Mouse (Mus musculus) heart, embryonic 13.5 days (tissue): ENCODE results near the gene Myom3. TPM values are rescaled to one million over a fixed set of nuclear protein-coding genes. Genes with fewer than 3 reads are reported as not detected.

Source experiments
- ATAC-seq: fragments of 200-750 bp; cut with Nextera tagmentation; 2 replicates; pipeline ENCODE4 v1.8.0; 2017; ENCODE audit warnings: moderate TSS enrichment; ENCODE audit not compliant: insufficient number of reproducible peaks, low FRiP score, low TSS enrichment; ENCODE audit errors: extremely low read depth
- H3K27ac ChIP-seq: fragments of 300-500 bp; sonication (generic); replicated peaks from 2 replicates; pipeline ENCODE4 v1.5.1; 2015; ENCODE audit warnings: moderate library complexity, mild to moderate bottlenecking, inconsistent platforms
- H3K27me3 ChIP-seq: fragments of 300-500 bp; sonication (generic); replicated peaks from 2 replicates; pipeline ENCODE4 v1.6.1; 2015; ENCODE audit warnings: mild to moderate bottlenecking, inconsistent platforms
- H3K36me3 ChIP-seq: fragments of 300-500 bp; sonication (generic); 2 replicates; pipeline ENCODE4 v1.6.1; 2015; ENCODE audit warnings: mild to moderate bottlenecking, inconsistent platforms
- H3K4me1 ChIP-seq: fragments of 300-500 bp; sonication (generic); 2 replicates; pipeline ENCODE4 v1.6.1; 2015; ENCODE audit warnings: inconsistent platforms
- H3K4me2 ChIP-seq: fragments of 300-500 bp; sonication (generic); 2 replicates; pipeline ENCODE4 v1.6.1; 2015; ENCODE audit warnings: inconsistent platforms, mild to moderate bottlenecking, moderate library complexity
- H3K4me3 ChIP-seq: fragments of 300-500 bp; sonication (generic); 2 replicates; pipeline ENCODE4 v1.5.1; 2015; ENCODE audit warnings: moderate library complexity, mild to moderate bottlenecking, inconsistent platforms
- H3K9ac ChIP-seq: fragments of 300-500 bp; sonication (generic); 2 replicates; pipeline ENCODE4 v1.6.1; 2015; ENCODE audit warnings: inconsistent platforms, mild to moderate bottlenecking, moderate library complexity
- H3K9me3 ChIP-seq: fragments of 300-500 bp; sonication (generic); 2 replicates; pipeline ENCODE4 v1.6.1; 2016; ENCODE audit warnings: inconsistent platforms
- WGBS: fragments of 180-500 bp; shearing (Covaris S2); methylation state at CpG from one replicate; pipeline ENCODE4 v1.1.7; 2015; ENCODE audit warnings: mixed read lengths; 5-methylcytosine and 5-hydroxymethylcytosine counted together
- polyA plus RNA-seq: library from polyadenylated mRNA; unstranded; fragments of >200 nt; fragmentation: Nextera tagmentation; extraction: Ambion mirVana; gene quantifications from 2 replicates; pipeline ENCODE4 v1.2.1, GENCODE M21; 2015

The Myom3 gene
- polyA plus RNA-seq, 1 experiment from 2014 or later, result 0.23 TPM

- Histone ChIP-seq H3K9me3 (no peaks in the 10 kb centered on the region), H3K36me3 (peaks cover 8% of the 10 kb centered on the region; the same call in 1 of the 2 replicates), H3K9ac (peak within 1 kb of the TSS; percentile 97), H3K4me3 (peak within 1 kb of the TSS; percentile 95), H3K27me3 (no peaks in the 10 kb centered on the region), H3K4me2 (peak within 1 kb of the TSS; percentile 93), H3K4me1 (peaks cover 50% of the 10 kb centered on the region), H3K27ac (peak within 1 kb of the TSS; percentile 97)
- under 1% methylated on average over 60 of the region's 67 CpGs for WGBS
- ATAC-seq, result peak; percentile 92
Measured at GRCm38 (mm10) chr4:135855536-135856222, 96.2 kb downstream of the Myom3 start, which contains the start of gene Srsf10. Srsf10 (plus strand) TSS chr4:135855747.

DNA sequence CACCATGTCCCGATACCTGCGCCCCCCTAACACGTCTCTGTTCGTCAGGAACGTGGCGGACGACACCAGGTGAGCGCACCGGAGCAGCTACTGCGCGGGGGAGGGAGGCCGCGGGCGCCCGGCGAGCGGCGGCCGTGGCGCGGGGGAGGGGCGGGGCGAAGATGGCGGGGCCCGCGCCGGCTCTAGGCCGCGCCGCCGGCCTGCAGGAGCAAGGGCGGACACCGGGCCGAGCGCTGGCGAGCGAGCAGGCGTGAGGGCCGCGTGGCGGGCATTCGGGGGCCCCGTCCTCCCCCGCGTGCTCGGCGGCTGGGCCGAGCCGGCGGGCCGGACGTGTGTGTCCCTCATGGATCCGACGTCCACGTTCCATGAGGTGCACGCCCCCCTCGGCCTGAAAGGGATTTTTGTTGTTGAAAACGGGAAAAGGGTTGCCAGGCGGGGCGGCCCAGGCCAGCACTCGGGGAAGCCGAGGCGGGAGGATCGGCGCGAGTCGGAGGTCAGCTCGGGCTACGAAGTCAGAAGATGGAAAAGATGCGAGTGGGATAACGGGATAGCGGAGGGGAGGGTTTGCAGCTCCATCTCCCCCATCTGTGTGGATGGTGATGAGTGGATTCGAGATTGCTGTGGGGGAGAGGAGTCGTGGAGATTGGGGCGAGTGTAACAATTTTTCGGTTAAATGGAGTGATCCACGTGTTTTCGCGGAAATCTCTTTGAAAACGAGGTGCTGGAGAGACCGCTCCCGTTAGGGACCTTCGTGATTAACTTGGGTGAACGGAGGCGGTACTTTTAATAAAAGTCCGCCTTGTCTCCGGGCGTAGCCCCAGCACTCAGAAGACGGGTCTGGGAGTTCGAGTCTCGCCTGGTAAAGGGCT is 96.9 kb downstream of the Myom3 start:
- H3K4me1 ChIP-seq, result peaks cover 51% of the 10 kb centered on the region
- no peaks in the 10 kb centered on the region for H3K9me3 ChIP-seq
- peaks cover 8% of the 10 kb centered on the region; the same call in 1 of the 2 replicates for H3K36me3 ChIP-seq
- peak; percentile 82 for ATAC-seq
- H3K4me3 ChIP-seq, result peak overlapping the region; percentile 95
- H3K27ac ChIP-seq, result peak overlapping the region; percentile 97
- under 1% methylated on average over 77 of the region's 91 CpGs for whole genome bisulfite sequencing
- no peaks in the 10 kb centered on the region for H3K27me3 ChIP-seq
- H3K4me2 ChIP-seq, result peak overlapping the region; percentile 93
- peak overlapping the region; percentile 96 for H3K9ac ChIP-seq

DNA sequence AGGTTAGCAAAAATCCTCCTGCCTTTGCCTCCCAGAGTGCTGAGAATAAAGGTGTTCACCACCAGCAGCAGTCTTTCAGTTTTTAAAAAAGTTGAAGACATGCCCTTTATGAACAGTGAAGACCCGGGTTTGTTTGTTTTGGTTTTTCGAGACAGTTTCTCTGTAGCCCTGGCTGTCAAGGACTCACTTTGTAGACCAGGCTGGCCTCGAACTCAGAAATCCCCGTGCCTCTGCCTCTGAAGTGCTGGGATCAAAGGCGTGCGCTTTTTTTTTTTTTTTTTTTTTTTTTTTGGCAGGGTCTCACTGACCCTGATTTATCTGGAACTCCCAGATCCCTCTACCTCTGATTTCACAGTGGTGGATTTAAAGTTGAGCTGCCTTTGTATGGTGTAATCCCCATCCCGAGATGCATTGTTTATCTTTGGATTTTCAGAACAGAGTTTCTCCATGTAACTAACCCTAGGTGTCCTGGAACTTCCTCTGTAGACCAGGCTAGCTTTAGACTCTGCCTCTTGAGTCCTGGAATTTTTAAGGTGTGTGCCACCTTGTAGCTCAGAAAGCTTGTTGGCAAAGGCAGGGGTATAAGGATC is 98.2 kb downstream of the Myom3 start:
- Histone ChIP-seq H3K4me1 (peaks cover 51% of the 10 kb centered on the region), H3K4me2 (peak overlapping the region; percentile 93), H3K9me3 (no peaks in the 10 kb centered on the region), H3K4me3 (peak overlapping the region; percentile 95), H3K36me3 (peaks cover 19% of the 10 kb centered on the region), H3K9ac (peak overlapping the region; percentile 96), H3K27ac (peak overlapping the region; percentile 24), H3K27me3 (no peaks in the 10 kb centered on the region)
- no peak for ATAC-seq
- WGBS, result 5% methylated on average over 7 of the region's 7 CpGs

Other genes with a start within 250 kb of the Myom3 start
- gene Grhl3, start 186.1 kb upstream of the Myom3 start, polyA plus RNA-seq, result 4.4 and 4.8 TPM in 2 replicates
- 0.36 and 0.68 TPM in 2 replicates for gene Ifnlr1, start 73.4 kb upstream of the Myom3 start, polyA plus RNA-seq
- not detected in 2 replicates for gene Il22ra1, start 31.5 kb upstream of the Myom3 start, polyA plus RNA-seq
- gene Srsf10, start 96.0 kb downstream of the Myom3 start, polyA plus RNA-seq, result 130 and 140 TPM in 2 replicates
- gene Pnrc2, start 114.1 kb downstream of the Myom3 start, polyA plus RNA-seq, result 114 and 125 TPM in 2 replicates
- gene Cnr2, start 135.7 kb downstream of the Myom3 start, polyA plus RNA-seq, result 0.29 and 0.36 TPM in 2 replicates
- gene Fuca1, start 161.0 kb downstream of the Myom3 start, polyA plus RNA-seq, result 46.0 and 47.9 TPM in 2 replicates
- 73.0 and 81.6 TPM in 2 replicates for gene Hmgcl, start 186.7 kb downstream of the Myom3 start, polyA plus RNA-seq
- gene Gale, start 204.0 kb downstream of the Myom3 start, polyA plus RNA-seq, result 23.6 and 28.7 TPM in 2 replicates
- 65.5 and 75.4 TPM in 2 replicates for gene Lypla2, start 212.9 kb downstream of the Myom3 start, polyA plus RNA-seq
- 39.2 and 42.0 TPM in 2 replicates for gene Pithd1, start 227.5 kb downstream of the Myom3 start, polyA plus RNA-seq